Mouse (Mus musculus): ENCODE measurements around the gene Kif26b. TPM values are rescaled to one million over a fixed set of nuclear protein-coding genes. Genes with fewer than 3 reads are reported as not detected.

Kif26b gene
- polyA plus RNA-seq, 1 experiment from 2014 or later: 32.0 TPM

GRCm38 (mm10) chr1:178542415-178542814, 13.5 kb downstream of the Kif26b start:
- Histone ChIP-seq H3K4me1 (replicated peaks) (peaks cover 59% of the 10 kb centered on the region), H3K9ac (replicated peaks) (no peak overlapping the region), H3K27me3 (no peaks in the 10 kb centered on the region), H3K9me3 (0 out of 2 replicates have a peak, but pooled peaks cover 4% of the 10 kb centered on the region), H3K4me3 (replicated peaks) (no peak overlapping the region), H3K4me2 (no peak overlapping the region), H3K36me3 (peaks cover 54% of the 10 kb centered on the region), H3K27ac (no peak overlapping the region)
- 81% methylated on average over 5 of the region's 5 CpGs for WGBS
- no peak for ATAC-seq (ENCODE audit: insufficient number of reproducible peaks, insufficient read depth, low FRiP score, low TSS enrichment, low read depth)

GRCm38 (mm10) chr1:178542990-178543944, 14.3 kb downstream of the Kif26b start:
- Histone ChIP-seq H3K9me3 (0 out of 2 replicates have a peak, but pooled peaks cover 4% of the 10 kb centered on the region), H3K36me3 (peaks cover 54% of the 10 kb centered on the region), H3K27me3 (no peaks in the 10 kb centered on the region), H3K4me3 (replicated peaks) (no peak overlapping the region), H3K4me1 (replicated peaks) (peaks cover 66% of the 10 kb centered on the region), H3K9ac (replicated peaks) (no peak overlapping the region), H3K4me2 (no peak overlapping the region), H3K27ac (no peak overlapping the region)
- WGBS: 47% methylated on average over 8 of the region's 8 CpGs
- peak; percentile 35; the same call in 1 of the 2 replicates for ATAC-seq (ENCODE audit: insufficient number of reproducible peaks, insufficient read depth, low FRiP score, low TSS enrichment, low read depth)

- Histone ChIP-seq H3K9me3 (no peaks in the 10 kb centered on the region), H3K27me3 (no peaks in the 10 kb centered on the region), H3K4me3 (replicated peaks) (no peak overlapping the region), H3K9ac (replicated peaks) (no peak overlapping the region), H3K4me2 (no peak overlapping the region), H3K27ac (no peak overlapping the region), H3K4me1 (replicated peaks) (peaks cover 71% of the 10 kb centered on the region), H3K36me3 (peaks cover 47% of the 10 kb centered on the region)
- 73% methylated on average over 3 of the region's 3 CpGs for WGBS
- ATAC-seq (ENCODE audit: insufficient number of reproducible peaks, insufficient read depth, low FRiP score, low TSS enrichment, low read depth): no peak
Measured at GRCm38 (mm10) chr1:178544585-178544984, 15.7 kb downstream of the Kif26b start.

GRCm38 (mm10) chr1:178549576-178549975, 20.7 kb downstream of the Kif26b start:
- H3K9ac ChIP-seq (replicated peaks): no peak overlapping the region
- no peaks in the 10 kb centered on the region for H3K27me3 ChIP-seq
- H3K9me3 ChIP-seq: no peaks in the 10 kb centered on the region
- peaks cover 40% of the 10 kb centered on the region for H3K36me3 ChIP-seq
- 77% methylated on average over 4 of the region's 4 CpGs for WGBS
- H3K4me3 ChIP-seq (replicated peaks): no peak overlapping the region
- peaks cover 71% of the 10 kb centered on the region for H3K4me1 ChIP-seq (replicated peaks)
- no peak for ATAC-seq (ENCODE audit: insufficient number of reproducible peaks, insufficient read depth, low FRiP score, low TSS enrichment, low read depth)
- peak overlapping the region; percentile 74 for H3K27ac ChIP-seq
- no peak overlapping the region for H3K4me2 ChIP-seq

GRCm38 (mm10) chr1:178550477-178551047, 21.6 kb downstream of the Kif26b start:
- Histone ChIP-seq H3K27me3 (no peaks in the 10 kb centered on the region), H3K27ac (peak overlapping the region; percentile 74), H3K4me2 (no peak overlapping the region), H3K36me3 (peaks cover 32% of the 10 kb centered on the region), H3K9ac (replicated peaks) (no peak overlapping the region), H3K4me3 (replicated peaks) (no peak overlapping the region), H3K9me3 (no peaks in the 10 kb centered on the region), H3K4me1 (replicated peaks) (peaks cover 68% of the 10 kb centered on the region)
- peak; percentile 70 for ATAC-seq (ENCODE audit: insufficient number of reproducible peaks, insufficient read depth, low FRiP score, low TSS enrichment, low read depth)
- WGBS: 17% methylated on average over 5 of the region's 5 CpGs

GRCm38 (mm10) chr1:178552278-178552897, 23.5 kb downstream of the Kif26b start:
- 75% methylated on average over 6 of the region's 6 CpGs for WGBS

GRCm38 (mm10) chr1:178552898-178553284, 24.0 kb downstream of the Kif26b start:
- Histone ChIP-seq H3K27ac (peak overlapping the region; percentile 37; the same call in 1 of the 2 replicates), H3K36me3 (peaks cover 23% of the 10 kb centered on the region), H3K27me3 (no peaks in the 10 kb centered on the region), H3K9ac (replicated peaks) (no peak overlapping the region), H3K4me3 (replicated peaks) (no peak overlapping the region), H3K9me3 (no peaks in the 10 kb centered on the region), H3K4me2 (peak overlapping the region; percentile 15; the same call in 1 of the 2 replicates), H3K4me1 (replicated peaks) (peaks cover 56% of the 10 kb centered on the region)
- 28% methylated on average over 10 of the region's 10 CpGs for WGBS
- ATAC-seq (ENCODE audit: insufficient number of reproducible peaks, insufficient read depth, low FRiP score, low TSS enrichment, low read depth): no peak

More at GRCm38 (mm10) chr1:178552278-178552897, 23.5 kb downstream of the Kif26b start:
- H3K9ac ChIP-seq (replicated peaks): no peak overlapping the region
- peaks cover 58% of the 10 kb centered on the region for H3K4me1 ChIP-seq (replicated peaks)
- ATAC-seq (ENCODE audit: insufficient number of reproducible peaks, insufficient read depth, low FRiP score, low TSS enrichment, low read depth): no peak
- no peaks in the 10 kb centered on the region for H3K9me3 ChIP-seq
- H3K4me3 ChIP-seq (replicated peaks): no peak overlapping the region
- H3K27ac ChIP-seq: no peak overlapping the region
- H3K27me3 ChIP-seq: no peaks in the 10 kb centered on the region
- H3K4me2 ChIP-seq: peak overlapping the region; percentile 15; the same call in 1 of the 2 replicates
- H3K36me3 ChIP-seq: peaks cover 23% of the 10 kb centered on the region

GRCm38 (mm10) chr1:178556226-178556625, 27.3 kb downstream of the Kif26b start:
- Histone ChIP-seq H3K36me3 (peaks cover 40% of the 10 kb centered on the region), H3K4me3 (replicated peaks) (no peak overlapping the region), H3K4me1 (replicated peaks) (peaks cover 32% of the 10 kb centered on the region), H3K27me3 (no peaks in the 10 kb centered on the region), H3K27ac (no peak overlapping the region), H3K9me3 (peaks cover 14% of the 10 kb centered on the region), H3K4me2 (no peak overlapping the region), H3K9ac (replicated peaks) (no peak overlapping the region)
- WGBS: 91% methylated on average over 8 of the region's 8 CpGs
- ATAC-seq (ENCODE audit: insufficient number of reproducible peaks, insufficient read depth, low FRiP score, low TSS enrichment, low read depth): no peak

- H3K36me3 ChIP-seq: peaks cover 37% of the 10 kb centered on the region
- ATAC-seq (ENCODE audit: insufficient number of reproducible peaks, insufficient read depth, low FRiP score, low TSS enrichment, low read depth): no peak
- peaks cover 34% of the 10 kb centered on the region for H3K4me1 ChIP-seq (replicated peaks)
- H3K4me2 ChIP-seq: no peak overlapping the region
- whole genome bisulfite sequencing: 100% methylated on average over 1 of the region's 1 CpGs
- no peak overlapping the region for H3K27ac ChIP-seq
- H3K4me3 ChIP-seq (replicated peaks): no peak overlapping the region
- no peak overlapping the region for H3K9ac ChIP-seq (replicated peaks)
- peaks cover 14% of the 10 kb centered on the region for H3K9me3 ChIP-seq
- H3K27me3 ChIP-seq: no peaks in the 10 kb centered on the region
Measured at GRCm38 (mm10) chr1:178560043-178560442, 31.1 kb downstream of the Kif26b start.

GRCm38 (mm10) chr1:178563834-178564233, 34.9 kb downstream of the Kif26b start:
- Histone ChIP-seq H3K9me3 (peaks cover 14% of the 10 kb centered on the region), H3K27ac (no peak overlapping the region), H3K9ac (replicated peaks) (no peak overlapping the region), H3K4me3 (replicated peaks) (no peak overlapping the region), H3K4me2 (no peak overlapping the region), H3K4me1 (replicated peaks) (peaks cover 72% of the 10 kb centered on the region), H3K27me3 (no peaks in the 10 kb centered on the region), H3K36me3 (peaks cover 17% of the 10 kb centered on the region)
- no peak for ATAC-seq (ENCODE audit: insufficient number of reproducible peaks, insufficient read depth, low FRiP score, low TSS enrichment, low read depth)
- 71% methylated on average over 2 of the region's 2 CpGs for WGBS

GRCm38 (mm10) chr1:178564800-178565199, 35.9 kb downstream of the Kif26b start:
- ATAC-seq (ENCODE audit: insufficient number of reproducible peaks, insufficient read depth, low FRiP score, low TSS enrichment, low read depth): no peak
- Histone ChIP-seq H3K9ac (replicated peaks) (no peak overlapping the region), H3K4me1 (replicated peaks) (peaks cover 82% of the 10 kb centered on the region), H3K27ac (no peak overlapping the region), H3K27me3 (no peaks in the 10 kb centered on the region), H3K9me3 (peaks cover 5% of the 10 kb centered on the region; the same call in 1 of the 2 replicates), H3K4me3 (replicated peaks) (no peak overlapping the region), H3K4me2 (no peak overlapping the region), H3K36me3 (peaks cover 11% of the 10 kb centered on the region)
- WGBS: 76% methylated on average over 4 of the region's 4 CpGs
